Mouse (Mus musculus) heart, postnatal 0 days (tissue): ENCODE measurements at regions not wholly inside any gene's neighbourhood (a gene's known extent, or its start where the extent isn't known, plus 50 kb on each side); places are given as distances from the start of the nearest gene placed in this dataset.

ENCODE experiments used
- ATAC-seq: fragments of 200-750 bp; cut with Nextera tagmentation; 2 replicates; pipeline ENCODE4 v1.8.0; 2017; ENCODE audit warnings: low read depth, moderate number of reproducible peaks, moderate library complexity; ENCODE audit not compliant: insufficient read depth
- DNase-seq: peaks from one replicate; pipeline ENCODE4 v3.0.0-alpha.2; 2016; ENCODE audit warnings: low spot score
- H3K27ac ChIP-seq: fragments of 300-500 bp; sonication (generic); 2 replicates; pipeline ENCODE4 v1.5.1; 2014; ENCODE audit warnings: low read depth, mild to moderate bottlenecking
- H3K27me3 ChIP-seq: fragments of 300-500 bp; sonication (generic); 2 replicates; pipeline ENCODE4 v1.6.1; 2014; ENCODE audit warnings: low read length, mixed read lengths; ENCODE audit not compliant: control insufficient read depth, insufficient read depth
- H3K36me3 ChIP-seq: fragments of 300-500 bp; sonication (generic); replicated peaks from 2 replicates; pipeline ENCODE4 v1.6.1; 2014; ENCODE audit warnings: low read length, mixed read lengths; ENCODE audit not compliant: control insufficient read depth, insufficient read depth
- H3K4me1 ChIP-seq: fragments of 300-500 bp; sonication (generic); 2 replicates; pipeline ENCODE4 v1.6.1; 2014; ENCODE audit warnings: antibody characterized with exemption; ENCODE audit not compliant: control insufficient read depth, insufficient read depth
- H3K4me2 ChIP-seq: fragments of 300-500 bp; sonication (generic); 2 replicates; pipeline ENCODE4 v1.6.1; 2014; ENCODE audit warnings: low read depth, mild to moderate bottlenecking, low read length, moderate library complexity
- H3K4me3 ChIP-seq: fragments of 300-500 bp; sonication (generic); 2 replicates; pipeline ENCODE4 v1.5.1; 2014; ENCODE audit warnings: low read depth, low read length
- H3K9ac ChIP-seq: fragments of 300-500 bp; sonication (generic); replicated peaks from 2 replicates; pipeline ENCODE4 v1.6.1; 2014; ENCODE audit warnings: low read depth, low read length, mixed read lengths
- H3K9me3 ChIP-seq: fragments of 300-500 bp; sonication (generic); replicated peaks from 2 replicates; pipeline ENCODE4 v1.6.1; 2016; ENCODE audit warnings: low read length; ENCODE audit not compliant: control insufficient read depth
- CTCF ChIP-seq: IDR thresholded peaks from 2 replicates; pipeline ENCODE4 v1.5.1; 2016; ENCODE audit warnings: antibody characterized with exemption, control low read depth, low read depth
- EP300 ChIP-seq: IDR thresholded peaks from 2 replicates; pipeline ENCODE4 v1.6.1; 2016; ENCODE audit warnings: antibody characterized with exemption, low read depth
- WGBS: fragments of 180-500 bp; shearing (Covaris S2); extraction: QIAGEN DNeasy Blood & Tissue Kit; methylation state at CpG from one replicate; pipeline ENCODE4 v1.1.7; 2014; 5-methylcytosine and 5-hydroxymethylcytosine counted together

DNA sequence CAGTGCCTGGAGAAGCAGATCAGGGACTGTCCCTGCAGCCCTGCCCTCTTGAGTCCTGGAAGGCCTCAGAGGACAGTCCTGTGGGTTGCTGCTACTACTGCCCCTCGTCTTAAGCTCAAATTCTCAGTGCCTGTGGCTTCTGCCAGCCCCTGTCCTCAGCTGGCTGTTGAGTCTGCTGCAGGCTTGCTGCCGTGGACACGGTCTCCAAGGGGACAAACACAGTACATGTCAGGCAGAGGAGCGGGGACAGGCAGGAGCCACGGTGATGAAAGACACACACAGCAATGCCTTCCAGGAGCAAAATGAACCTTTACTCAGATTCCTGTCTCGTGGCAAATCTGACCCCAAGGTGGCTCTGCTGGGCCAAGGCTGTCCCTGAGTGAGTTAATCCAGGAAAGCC lies 107.7 kb downstream of the H2al1j start:
- Histone ChIP-seq H3K9me3 (no peaks in the 10 kb centered on the region), H3K36me3 (no peaks in the 10 kb centered on the region), H3K4me2 (no peak overlapping the region), H3K27me3 (no peaks in the 10 kb centered on the region), H3K4me3 (no peak overlapping the region), H3K27ac (no peak overlapping the region), H3K9ac (no peak overlapping the region), H3K4me1 (peaks cover 8% of the 10 kb centered on the region; the same call in 1 of the 2 replicates)
- no peak for ATAC-seq
- TF ChIP-seq EP300 (no peak), CTCF (no peak)
- 58% methylated on average over 6 of the region's 6 CpGs for WGBS
- no peak for DNase-seq

DNA sequence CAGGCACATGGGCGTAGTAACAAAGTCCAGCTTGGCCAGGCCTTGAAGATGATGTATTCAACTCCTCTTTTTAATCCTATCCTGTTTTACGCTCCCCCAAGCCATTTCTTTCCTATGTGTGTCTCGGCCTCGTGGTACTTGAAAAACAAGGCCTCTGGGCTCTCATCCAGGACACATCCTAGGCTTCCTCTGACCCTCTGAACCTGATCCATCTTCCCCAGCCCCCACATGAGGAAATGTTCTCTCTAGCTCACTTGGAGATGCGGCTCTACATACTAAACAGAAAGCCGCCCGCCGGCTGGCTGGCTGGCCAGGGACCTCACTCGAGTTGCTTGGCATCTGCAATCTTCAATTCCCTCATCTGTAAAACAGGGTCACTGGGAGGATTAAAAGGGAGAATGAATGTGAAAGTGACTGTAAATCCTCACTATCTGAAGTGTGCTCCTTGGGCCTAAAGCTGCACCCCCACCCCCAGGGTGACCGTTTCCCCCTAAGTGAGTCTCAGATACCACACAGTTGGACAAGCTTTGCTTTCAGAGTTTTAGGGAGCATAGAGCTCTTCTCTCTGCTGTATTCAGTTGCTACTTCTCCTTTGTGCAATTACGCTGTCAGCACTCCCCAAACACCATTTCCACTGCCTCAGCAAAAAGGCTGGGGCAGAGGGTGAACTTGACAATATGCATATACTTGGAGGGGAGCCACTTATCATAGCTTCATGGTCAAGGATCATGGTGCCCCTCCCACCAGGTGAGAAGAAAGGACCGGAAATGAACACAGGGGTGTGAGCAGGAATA lies 109.7 kb downstream of the H2al1j start:
- TF ChIP-seq CTCF, result no peak
- TF ChIP-seq EP300, result no peak
- no peaks in the 10 kb centered on the region for H3K27me3 ChIP-seq
- H3K9ac ChIP-seq, result no peak overlapping the region
- DNase-seq (no peak), ATAC-seq (no peak; the same call in 1 of the 2 replicates)
- no peak overlapping the region for H3K4me3 ChIP-seq
- H3K4me2 ChIP-seq, result no peak overlapping the region
- WGBS, result 43% methylated on average over 12 of the region's 12 CpGs
- H3K27ac ChIP-seq, result no peak overlapping the region
- peaks cover 8% of the 10 kb centered on the region; the same call in 1 of the 2 replicates for H3K4me1 ChIP-seq
- no peaks in the 10 kb centered on the region for H3K9me3 ChIP-seq
- H3K36me3 ChIP-seq, result no peaks in the 10 kb centered on the region

DNA sequence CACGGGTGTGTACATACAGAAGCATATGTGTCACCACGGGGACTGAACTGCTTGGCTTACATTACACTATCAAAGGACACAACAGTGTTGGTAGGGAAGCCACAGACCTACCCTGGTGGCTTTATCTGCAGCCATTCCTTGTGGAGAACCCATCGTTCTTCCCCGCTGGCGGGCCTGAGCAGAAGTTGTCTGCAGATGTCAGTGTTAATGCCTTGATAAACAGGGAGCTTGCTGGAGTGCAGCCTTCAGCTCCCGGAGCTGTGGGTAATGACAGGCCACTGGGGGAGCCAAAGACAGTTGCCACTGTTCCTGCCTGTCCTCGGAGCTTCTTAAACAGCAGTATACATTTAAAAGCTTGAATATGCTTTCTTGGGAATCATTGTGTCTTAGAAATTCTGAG lies 115.9 kb downstream of the H2al1j start:
- Histone ChIP-seq H3K27me3 (no peaks in the 10 kb centered on the region), H3K27ac (0 out of 2 replicates have a peak overlapping the region, but pooled peaks have one; percentile 30), H3K9ac (no peak overlapping the region), H3K36me3 (no peaks in the 10 kb centered on the region), H3K4me1 (0 out of 2 replicates have a peak, but pooled peaks cover 6% of the 10 kb centered on the region), H3K4me2 (no peak overlapping the region), H3K9me3 (no peaks in the 10 kb centered on the region), H3K4me3 (no peak overlapping the region)
- TF ChIP-seq EP300 (no peak), CTCF (peak; percentile 12; the same call in 1 of the 2 replicates)
- peak; percentile 45 for DNase-seq
- WGBS, result 44% methylated on average over 7 of the region's 7 CpGs
- no peak for ATAC-seq

DNA sequence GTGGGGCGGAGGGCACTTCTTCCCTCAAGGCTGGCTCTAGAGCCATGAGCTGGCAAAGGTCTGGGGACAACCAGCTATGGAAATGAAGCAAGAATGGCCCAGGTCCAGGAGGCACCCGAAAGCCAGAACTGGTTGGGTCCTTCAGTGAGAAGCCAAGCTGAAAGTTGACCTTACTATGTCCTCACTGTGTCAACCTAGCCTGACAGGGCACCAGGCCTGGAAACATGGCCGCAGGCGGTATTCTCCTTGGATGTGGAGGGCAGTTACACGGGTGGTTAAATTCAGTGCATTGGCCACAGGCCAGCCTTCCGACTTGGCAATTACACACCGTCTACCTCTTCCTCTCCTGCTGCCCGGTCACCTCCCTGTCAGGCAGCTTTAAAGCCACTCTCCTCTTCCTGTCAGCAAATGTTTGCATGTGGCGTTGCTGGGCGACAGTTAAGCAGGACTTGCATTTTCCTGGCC lies 116.7 kb downstream of the H2al1j start:
- Histone ChIP-seq H3K4me1 (0 out of 2 replicates have a peak, but pooled peaks cover 6% of the 10 kb centered on the region), H3K9me3 (no peaks in the 10 kb centered on the region), H3K4me3 (no peak overlapping the region), H3K9ac (no peak overlapping the region), H3K4me2 (no peak overlapping the region), H3K36me3 (no peaks in the 10 kb centered on the region), H3K27ac (0 out of 2 replicates have a peak overlapping the region, but pooled peaks have one; percentile 30), H3K27me3 (no peaks in the 10 kb centered on the region)
- ATAC-seq (peak; percentile 58; the same call in 1 of the 2 replicates), DNase-seq (peak; percentile 28)
- TF ChIP-seq CTCF (no peak), EP300 (no peak)
- WGBS, result 42% methylated on average over 10 of the region's 10 CpGs

DNA sequence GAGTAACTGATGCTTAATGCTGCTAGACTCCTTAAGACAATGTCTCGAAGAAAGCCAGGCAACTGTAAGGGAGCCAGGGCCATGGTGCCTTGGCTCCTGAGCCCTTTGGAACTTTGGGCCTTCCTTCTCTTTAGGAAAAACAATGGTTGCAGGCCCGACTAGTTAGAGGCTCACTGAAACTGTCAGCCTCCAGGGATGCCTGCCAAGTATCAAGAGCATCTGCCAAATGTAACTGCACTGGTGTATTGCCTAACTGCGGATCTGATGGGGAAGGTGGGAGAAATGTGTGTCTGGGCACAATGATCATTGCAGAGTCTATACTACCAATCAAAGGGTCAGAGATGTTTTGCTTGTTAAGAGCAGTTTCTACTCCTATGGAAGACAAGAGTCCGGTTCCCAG lies 121.1 kb downstream of the H2al1j start:
- H3K27me3 ChIP-seq, result no peaks in the 10 kb centered on the region
- ATAC-seq (no peak), DNase-seq (no peak)
- no peak overlapping the region for H3K9ac ChIP-seq
- H3K9me3 ChIP-seq, result no peaks in the 10 kb centered on the region
- H3K4me1 ChIP-seq, result 0 out of 2 replicates have a peak, but pooled peaks cover 6% of the 10 kb centered on the region
- 63% methylated on average over 4 of the region's 4 CpGs for WGBS
- TF ChIP-seq EP300 (no peak), CTCF (no peak)
- no peak overlapping the region for H3K27ac ChIP-seq
- no peak overlapping the region for H3K4me3 ChIP-seq
- H3K4me2 ChIP-seq, result no peak overlapping the region
- no peaks in the 10 kb centered on the region for H3K36me3 ChIP-seq
